Mouse (Mus musculus) G1E (cell line): ENCODE measurements at regions not wholly inside any gene's neighbourhood (a gene's known extent, or its start where the extent isn't known, plus 50 kb on each side); places are given as distances from the start of the nearest gene placed in this dataset.

Source experiments
- CTCF ChIP-seq: IDR thresholded peaks from 2 replicates; pipeline ENCODE4 v1.5.1; 2012; ENCODE audit warnings: low read depth, low read length, inconsistent platforms, mixed read lengths
- GATA1 ChIP-seq: IDR thresholded peaks from 2 replicates; pipeline ENCODE4 v1.6.1; 2012; ENCODE audit warnings: borderline replicate concordance, low read length, inconsistent platforms, mixed read lengths
- GATA2 ChIP-seq: IDR thresholded peaks from 2 replicates; pipeline ENCODE4 v1.6.1; 2012; ENCODE audit warnings: low read depth, low read length, inconsistent platforms, borderline replicate concordance
- POLR2AphosphoS5 ChIP-seq: IDR thresholded peaks from 2 replicates; pipeline ENCODE4 v1.6.1; 2012; ENCODE audit warnings: low read depth, low read length, inconsistent platforms; ENCODE audit not compliant: insufficient replicate concordance
- TAL1 ChIP-seq: conservative IDR thresholded peaks from 2 replicates; pipeline ENCODE4 v1.6.1; 2012; ENCODE audit warnings: low read depth, low read length, inconsistent platforms, mixed read lengths

- TF ChIP-seq CTCF (no peak), POLR2AphosphoS5 (no peak), GATA1 (no peak), TAL1 (no peak), GATA2 (no peak)
These were observed 175.2 kb upstream of the Foxn2 start for GRCm38 (mm10) chr17:88265291-88265690.
